Mouse (Mus musculus) embryonic facial prominence, embryonic 13.5 days (tissue): ENCODE measurements at regions not wholly inside any gene's neighbourhood (a gene's known extent, or its start where the extent isn't known, plus 50 kb on each side); places are given as distances from the start of the nearest gene placed in this dataset.
A peak's percentile ranks its signal among the peaks of the same experiment; 100 is the strongest.

Source experiments
- ATAC-seq: fragments of 200-750 bp; cut with Nextera tagmentation; 2 replicates; pipeline ENCODE4 v1.8.0; 2017; ENCODE audit warnings: low read depth; ENCODE audit not compliant: insufficient number of reproducible peaks, insufficient read depth, low FRiP score, low TSS enrichment
- H3K27ac ChIP-seq: fragments of 300-500 bp; sonication (generic); 2 replicates; pipeline ENCODE4 v1.5.1; 2015; ENCODE audit warnings: moderate library complexity, mild to moderate bottlenecking, inconsistent platforms
- H3K27me3 ChIP-seq: fragments of 300-500 bp; sonication (generic); 2 replicates; pipeline ENCODE4 v1.6.1; 2015; ENCODE audit warnings: mild to moderate bottlenecking, inconsistent platforms
- H3K36me3 ChIP-seq: fragments of 300-500 bp; sonication (generic); 2 replicates; pipeline ENCODE4 v1.6.1; 2015; ENCODE audit warnings: mild to moderate bottlenecking, inconsistent platforms
- H3K4me1 ChIP-seq: fragments of 300-500 bp; sonication (generic); 2 replicates; pipeline ENCODE4 v1.6.1; 2015; ENCODE audit warnings: inconsistent platforms
- H3K4me2 ChIP-seq: fragments of 300-500 bp; sonication (generic); 2 replicates; pipeline ENCODE4 v1.6.1; 2015; ENCODE audit warnings: moderate library complexity, mild to moderate bottlenecking, inconsistent platforms
- H3K4me3 ChIP-seq: fragments of 300-500 bp; sonication (generic); 2 replicates; pipeline ENCODE4 v1.5.1; 2015; ENCODE audit warnings: mild to moderate bottlenecking, inconsistent platforms
- H3K9ac ChIP-seq: fragments of 300-500 bp; sonication (generic); 2 replicates; pipeline ENCODE4 v1.6.1; 2015; ENCODE audit warnings: mild to moderate bottlenecking, inconsistent platforms
- H3K9me3 ChIP-seq: fragments of 300-500 bp; sonication (generic); 2 replicates; pipeline ENCODE4 v1.6.1; 2016; ENCODE audit warnings: inconsistent platforms
- WGBS: fragments of 180-500 bp; shearing (Covaris S2); methylation state at CpG from one replicate; pipeline ENCODE4 v1.1.7; 2015; ENCODE audit warnings: mixed read lengths; 5-methylcytosine and 5-hydroxymethylcytosine counted together

GRCm38 (mm10) chr6:73676979-73677378 is 207.5 kb upstream of the 4931417E11Rik start:
- Histone ChIP-seq H3K4me3 (no peak overlapping the region), H3K4me2 (no peak overlapping the region), H3K9me3 (no peaks in the 10 kb centered on the region), H3K36me3 (no peaks in the 10 kb centered on the region), H3K27me3 (no peaks in the 10 kb centered on the region), H3K9ac (no peak overlapping the region), H3K27ac (no peak overlapping the region), H3K4me1 (no peaks in the 10 kb centered on the region)
- ATAC-seq, result no peak

- WGBS, result 26% methylated on average over 1 of the region's 1 CpGs
- H3K36me3 ChIP-seq, result no peaks in the 10 kb centered on the region
- H3K9ac ChIP-seq, result no peak overlapping the region
These were observed 199.9 kb upstream of the 4931417E11Rik start for GRCm38 (mm10) chr6:73669401-73669800.

GRCm38 (mm10) chr6:73658988-73659387 is 189.5 kb upstream of the 4931417E11Rik start:
- no peaks in the 10 kb centered on the region for H3K4me1 ChIP-seq
- no peak overlapping the region for H3K27ac ChIP-seq
- no peaks in the 10 kb centered on the region for H3K36me3 ChIP-seq
- no peaks in the 10 kb centered on the region for H3K9me3 ChIP-seq
- no peaks in the 10 kb centered on the region for H3K27me3 ChIP-seq
- no peak overlapping the region for H3K4me2 ChIP-seq
- WGBS, result 71% methylated on average over 5 of the region's 5 CpGs
- no peak for ATAC-seq
- no peak overlapping the region for H3K4me3 ChIP-seq
- no peak overlapping the region for H3K9ac ChIP-seq

More at GRCm38 (mm10) chr6:73669401-73669800, 199.9 kb upstream of the 4931417E11Rik start:
- Histone ChIP-seq H3K4me3 (no peak overlapping the region), H3K27ac (no peak overlapping the region), H3K4me1 (no peaks in the 10 kb centered on the region), H3K27me3 (no peaks in the 10 kb centered on the region), H3K9me3 (no peaks in the 10 kb centered on the region), H3K4me2 (no peak overlapping the region)
- ATAC-seq, result no peak

GRCm38 (mm10) chr6:73645378-73645777 is 175.9 kb upstream of the 4931417E11Rik start:
- no peaks in the 10 kb centered on the region for H3K27me3 ChIP-seq
- H3K9me3 ChIP-seq, result no peaks in the 10 kb centered on the region
- no peak overlapping the region for H3K4me3 ChIP-seq
- no peaks in the 10 kb centered on the region for H3K4me1 ChIP-seq
- H3K36me3 ChIP-seq, result no peaks in the 10 kb centered on the region
- WGBS, result 29% methylated on average over 2 of the region's 2 CpGs
- no peak overlapping the region for H3K4me2 ChIP-seq
- no peak for ATAC-seq
- H3K9ac ChIP-seq, result no peak overlapping the region
- H3K27ac ChIP-seq, result no peak overlapping the region

- ATAC-seq, result no peak
- H3K4me1 ChIP-seq, result no peaks in the 10 kb centered on the region
- no peak overlapping the region for H3K4me3 ChIP-seq
- no peaks in the 10 kb centered on the region for H3K27me3 ChIP-seq
- 60% methylated on average over 2 of the region's 2 CpGs for WGBS
- no peaks in the 10 kb centered on the region for H3K9me3 ChIP-seq
- H3K36me3 ChIP-seq, result no peaks in the 10 kb centered on the region
- H3K9ac ChIP-seq, result no peak overlapping the region
- H3K4me2 ChIP-seq, result no peak overlapping the region
- no peak overlapping the region for H3K27ac ChIP-seq
These were observed 175.4 kb upstream of the 4931417E11Rik start for GRCm38 (mm10) chr6:73644778-73645267.

GRCm38 (mm10) chr6:73628600-73628999 is 159.1 kb upstream of the 4931417E11Rik start:
- Histone ChIP-seq H3K27ac (no peak overlapping the region), H3K27me3 (no peaks in the 10 kb centered on the region), H3K9me3 (no peaks in the 10 kb centered on the region), H3K9ac (no peak overlapping the region), H3K4me3 (no peak overlapping the region), H3K36me3 (no peaks in the 10 kb centered on the region), H3K4me1 (no peaks in the 10 kb centered on the region), H3K4me2 (no peak overlapping the region)
- no peak for ATAC-seq
- 5% methylated on average over 1 of the region's 1 CpGs for WGBS

GRCm38 (mm10) chr6:73626451-73626850 is 157.0 kb upstream of the 4931417E11Rik start:
- no peaks in the 10 kb centered on the region for H3K36me3 ChIP-seq
- ATAC-seq, result no peak
- H3K4me1 ChIP-seq, result no peaks in the 10 kb centered on the region
- H3K9ac ChIP-seq, result no peak overlapping the region
- 51% methylated on average over 5 of the region's 5 CpGs for WGBS
- no peak overlapping the region for H3K27ac ChIP-seq
- no peaks in the 10 kb centered on the region for H3K27me3 ChIP-seq
- no peak overlapping the region for H3K4me3 ChIP-seq
- no peak overlapping the region for H3K4me2 ChIP-seq
- no peaks in the 10 kb centered on the region for H3K9me3 ChIP-seq

- WGBS, result 85% methylated on average over 1 of the region's 1 CpGs
These were observed 154.7 kb upstream of the 4931417E11Rik start for GRCm38 (mm10) chr6:73624211-73624610.

GRCm38 (mm10) chr6:73621839-73622426 is 152.5 kb upstream of the 4931417E11Rik start:
- no peak overlapping the region for H3K4me3 ChIP-seq
- no peaks in the 10 kb centered on the region for H3K9me3 ChIP-seq
- ATAC-seq, result no peak
- H3K4me1 ChIP-seq, result no peaks in the 10 kb centered on the region
- H3K27ac ChIP-seq, result no peak overlapping the region
- H3K27me3 ChIP-seq, result no peaks in the 10 kb centered on the region
- no peak overlapping the region for H3K4me2 ChIP-seq
- H3K9ac ChIP-seq, result no peak overlapping the region
- no peaks in the 10 kb centered on the region for H3K36me3 ChIP-seq
- 78% methylated on average over 4 of the region's 4 CpGs for WGBS

More at GRCm38 (mm10) chr6:73624211-73624610, 154.7 kb upstream of the 4931417E11Rik start:
- H3K9ac ChIP-seq, result no peak overlapping the region
- no peak overlapping the region for H3K4me3 ChIP-seq
- no peaks in the 10 kb centered on the region for H3K9me3 ChIP-seq
- H3K27me3 ChIP-seq, result no peaks in the 10 kb centered on the region
- H3K27ac ChIP-seq, result no peak overlapping the region
- no peaks in the 10 kb centered on the region for H3K36me3 ChIP-seq
- no peaks in the 10 kb centered on the region for H3K4me1 ChIP-seq
- H3K4me2 ChIP-seq, result no peak overlapping the region
- ATAC-seq, result no peak

- no peak for ATAC-seq
- no peaks in the 10 kb centered on the region for H3K36me3 ChIP-seq
- no peak overlapping the region for H3K27ac ChIP-seq
- no peak overlapping the region for H3K4me3 ChIP-seq
- WGBS, result 27% methylated on average over 3 of the region's 3 CpGs
- H3K9me3 ChIP-seq, result no peaks in the 10 kb centered on the region
- no peaks in the 10 kb centered on the region for H3K27me3 ChIP-seq
- H3K4me1 ChIP-seq, result peaks cover 17% of the 10 kb centered on the region
- H3K9ac ChIP-seq, result no peak overlapping the region
- no peak overlapping the region for H3K4me2 ChIP-seq
These were observed 142.8 kb upstream of the 4931417E11Rik start for GRCm38 (mm10) chr6:73612266-73612665.

GRCm38 (mm10) chr6:73611839-73612238 is 142.4 kb upstream of the 4931417E11Rik start:
- H3K9ac ChIP-seq, result no peak overlapping the region
- H3K4me1 ChIP-seq, result peaks cover 17% of the 10 kb centered on the region
- no peak overlapping the region for H3K27ac ChIP-seq
- no peaks in the 10 kb centered on the region for H3K27me3 ChIP-seq
- H3K9me3 ChIP-seq, result no peaks in the 10 kb centered on the region
- no peak overlapping the region for H3K4me3 ChIP-seq
- 0 out of 2 replicates have a peak overlapping the region, but pooled peaks have one; percentile 1 for H3K4me2 ChIP-seq
- WGBS, result 28% methylated on average over 6 of the region's 6 CpGs
- no peak for ATAC-seq
- no peaks in the 10 kb centered on the region for H3K36me3 ChIP-seq

GRCm38 (mm10) chr6:73610048-73610624 is 140.7 kb upstream of the 4931417E11Rik start:
- no peaks in the 10 kb centered on the region for H3K36me3 ChIP-seq
- H3K9me3 ChIP-seq, result no peaks in the 10 kb centered on the region
- H3K9ac ChIP-seq, result no peak overlapping the region
- H3K4me3 ChIP-seq, result no peak overlapping the region
- no peak overlapping the region for H3K4me2 ChIP-seq
- peaks cover 17% of the 10 kb centered on the region for H3K4me1 ChIP-seq
- WGBS, result 39% methylated on average over 2 of the region's 2 CpGs
- H3K27ac ChIP-seq, result no peak overlapping the region
- ATAC-seq, result no peak
- no peaks in the 10 kb centered on the region for H3K27me3 ChIP-seq
